Mouse (Mus musculus): ENCODE measurements around the gene Slfn9. TPM values are rescaled to one million over a fixed set of nuclear protein-coding genes. Genes with fewer than 3 reads are reported as not detected.

Slfn9 gene
- total and polyA plus RNA-seq, 2 experiments from 2014 or later, result 0.52 to 1.6 TPM

DNA sequence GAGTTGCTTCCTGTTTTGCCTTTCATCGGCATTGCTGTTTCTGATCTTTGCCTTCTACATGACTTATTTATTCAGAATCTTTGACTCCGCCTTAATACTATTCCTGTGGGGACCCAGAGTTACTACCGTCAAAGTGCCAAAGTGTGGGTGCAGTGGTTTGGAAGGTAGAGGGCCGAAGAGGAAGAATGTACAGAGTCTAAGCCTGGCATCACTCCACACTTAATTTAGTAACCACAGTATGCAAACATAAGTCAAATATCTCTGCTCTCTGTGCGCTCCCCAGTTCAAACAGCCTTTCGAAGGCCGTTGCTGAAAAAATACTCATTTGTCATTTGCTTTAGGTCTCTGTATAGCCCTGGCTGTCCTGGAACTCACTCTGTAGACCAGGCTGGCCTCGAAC, 29.4 kb downstream of the Slfn9 start:
- Histone ChIP-seq H3K4me2 (ENCODE audit: low read depth, low read length, poor library complexity, severe bottlenecking) (no peak overlapping the region), H3K9ac (replicated peaks; ENCODE audit: low read length, poor library complexity, severe bottlenecking) (no peak overlapping the region), H3K4me1 (ENCODE audit: insufficient read depth, low read length) (no peaks in the 10 kb centered on the region), H3K36me3 (ENCODE audit: insufficient read depth, low read length) (no peaks in the 10 kb centered on the region), H3K27ac (ENCODE audit: low read depth, low read length) (no peak overlapping the region), H3K9me3 (ENCODE audit: low read length) (no peaks in the 10 kb centered on the region), H3K27me3 (ENCODE audit: insufficient read depth, low read length) (no peaks in the 10 kb centered on the region), H3K4me3 (ENCODE audit: low read depth, low read length) (no peak overlapping the region)
- TF ChIP-seq CTCF (IDR thresholded peaks at IDR 0.05), result no peak
- 89% methylated on average over 8 of the region's 8 CpGs for WGBS
- ATAC-seq (ENCODE audit: low FRiP score) (no peak), DNase-seq (ENCODE audit: low spot score) (no peak)

- no peaks in the 10 kb centered on the region for H3K27me3 ChIP-seq (ENCODE audit: insufficient read depth, low read length)
- H3K27ac ChIP-seq (ENCODE audit: low read depth, low read length), result no peak overlapping the region
- no peak overlapping the region for H3K4me2 ChIP-seq (ENCODE audit: low read depth, low read length, poor library complexity, severe bottlenecking)
- H3K4me1 ChIP-seq (ENCODE audit: insufficient read depth, low read length), result no peaks in the 10 kb centered on the region
- no peaks in the 10 kb centered on the region for H3K9me3 ChIP-seq (ENCODE audit: low read length)
- 82% methylated on average over 2 of the region's 2 CpGs for WGBS
- ATAC-seq (ENCODE audit: low FRiP score) (no peak), DNase-seq (ENCODE audit: low spot score) (no peak)
- H3K36me3 ChIP-seq (ENCODE audit: insufficient read depth, low read length), result no peaks in the 10 kb centered on the region
- no peak overlapping the region for H3K9ac ChIP-seq (replicated peaks; ENCODE audit: low read length, poor library complexity, severe bottlenecking)
- TF ChIP-seq CTCF (IDR thresholded peaks at IDR 0.05), result no peak
- H3K4me3 ChIP-seq (ENCODE audit: low read depth, low read length), result no peak overlapping the region
Observed at GRCm38 (mm10) chr11:82961743-82962142, 29.9 kb downstream of the Slfn9 start.

GRCm38 (mm10) chr11:82959613-82960012, 32.0 kb downstream of the Slfn9 start:
- Histone ChIP-seq H3K4me1 (ENCODE audit: insufficient read depth, low read length) (no peaks in the 10 kb centered on the region), H3K9me3 (ENCODE audit: low read length) (no peaks in the 10 kb centered on the region), H3K4me2 (ENCODE audit: low read depth, low read length, poor library complexity, severe bottlenecking) (no peak overlapping the region), H3K9ac (replicated peaks; ENCODE audit: low read length, poor library complexity, severe bottlenecking) (no peak overlapping the region), H3K4me3 (ENCODE audit: low read depth, low read length) (no peak overlapping the region), H3K27ac (ENCODE audit: low read depth, low read length) (no peak overlapping the region), H3K36me3 (ENCODE audit: insufficient read depth, low read length) (no peaks in the 10 kb centered on the region), H3K27me3 (ENCODE audit: insufficient read depth, low read length) (no peaks in the 10 kb centered on the region)
- TF ChIP-seq CTCF (IDR thresholded peaks at IDR 0.05), result peak; percentile 81
- WGBS, result 12% methylated on average over 4 of the region's 4 CpGs
- DNase-seq (ENCODE audit: low spot score), result peak; percentile 27
- ATAC-seq (ENCODE audit: low FRiP score), result no peak

GRCm38 (mm10) chr11:82956925-82957324, 34.7 kb downstream of the Slfn9 start:
- Histone ChIP-seq H3K9me3 (ENCODE audit: low read length) (no peaks in the 10 kb centered on the region), H3K4me1 (ENCODE audit: insufficient read depth, low read length) (no peaks in the 10 kb centered on the region), H3K9ac (replicated peaks; ENCODE audit: low read length, poor library complexity, severe bottlenecking) (no peak overlapping the region), H3K27ac (ENCODE audit: low read depth, low read length) (no peak overlapping the region), H3K36me3 (ENCODE audit: insufficient read depth, low read length) (no peaks in the 10 kb centered on the region), H3K4me3 (ENCODE audit: low read depth, low read length) (no peak overlapping the region), H3K27me3 (ENCODE audit: insufficient read depth, low read length) (peaks cover 9% of the 10 kb centered on the region; the same call in 1 of the 2 replicates), H3K4me2 (ENCODE audit: low read depth, low read length, poor library complexity, severe bottlenecking) (no peak overlapping the region)
- TF ChIP-seq CTCF (IDR thresholded peaks at IDR 0.05), result no peak
- 79% methylated on average over 10 of the region's 10 CpGs for WGBS
- ATAC-seq (ENCODE audit: low FRiP score) (no peak), DNase-seq (ENCODE audit: low spot score) (no peak)

DNA sequence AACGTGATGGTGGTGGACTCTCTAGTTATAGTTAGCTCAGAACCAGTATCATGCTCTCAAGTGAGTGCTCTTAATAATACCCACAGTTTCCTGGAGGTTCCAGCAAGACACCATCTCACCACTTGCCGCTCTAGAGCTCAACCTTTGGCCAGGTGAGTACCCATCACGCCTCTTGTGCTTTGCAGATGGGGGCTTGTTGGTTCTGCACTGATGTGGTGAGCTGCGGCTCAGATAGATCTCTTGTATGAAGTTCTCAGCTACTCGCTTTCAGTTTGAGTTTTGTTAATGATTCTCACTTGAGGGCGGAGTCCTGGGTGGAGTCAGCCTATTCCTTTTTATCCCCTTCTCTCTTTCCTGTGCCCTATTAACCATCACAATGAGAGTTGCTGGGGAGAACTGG, 37.0 kb downstream of the Slfn9 start:
- 85% methylated on average over 6 of the region's 6 CpGs for WGBS
- DNase-seq (ENCODE audit: low spot score), result no peak
- Histone ChIP-seq H3K9ac (replicated peaks; ENCODE audit: low read length, poor library complexity, severe bottlenecking) (no peak overlapping the region), H3K27ac (ENCODE audit: low read depth, low read length) (no peak overlapping the region), H3K9me3 (ENCODE audit: low read length) (no peaks in the 10 kb centered on the region), H3K4me2 (ENCODE audit: low read depth, low read length, poor library complexity, severe bottlenecking) (no peak overlapping the region), H3K27me3 (ENCODE audit: insufficient read depth, low read length) (peaks cover 23% of the 10 kb centered on the region), H3K4me1 (ENCODE audit: insufficient read depth, low read length) (no peaks in the 10 kb centered on the region), H3K4me3 (ENCODE audit: low read depth, low read length) (no peak overlapping the region), H3K36me3 (ENCODE audit: insufficient read depth, low read length) (no peaks in the 10 kb centered on the region)
- no peak for ATAC-seq (ENCODE audit: low FRiP score)
- TF ChIP-seq CTCF (IDR thresholded peaks at IDR 0.05), result no peak

GRCm38 (mm10) chr11:82952612-82953542, 38.8 kb downstream of the Slfn9 start:
- no peaks in the 10 kb centered on the region for H3K4me1 ChIP-seq (ENCODE audit: insufficient read depth, low read length)
- no peak for ATAC-seq (ENCODE audit: low FRiP score)
- whole genome bisulfite sequencing, result 67% methylated on average over 9 of the region's 9 CpGs

More at GRCm38 (mm10) chr11:82952612-82953542, 38.8 kb downstream of the Slfn9 start:
- H3K4me3 ChIP-seq (ENCODE audit: low read depth, low read length), result peak overlapping the region; percentile 5; the same call in 1 of the 2 replicates
- no peak for TF ChIP-seq CTCF (IDR thresholded peaks at IDR 0.05)
- peaks cover 27% of the 10 kb centered on the region for H3K27me3 ChIP-seq (ENCODE audit: insufficient read depth, low read length)
- no peak overlapping the region for H3K27ac ChIP-seq (ENCODE audit: low read depth, low read length)
- no peak overlapping the region for H3K4me2 ChIP-seq (ENCODE audit: low read depth, low read length, poor library complexity, severe bottlenecking)
- no peak overlapping the region for H3K9ac ChIP-seq (replicated peaks; ENCODE audit: low read length, poor library complexity, severe bottlenecking)
- no peaks in the 10 kb centered on the region for H3K36me3 ChIP-seq (ENCODE audit: insufficient read depth, low read length)
- H3K9me3 ChIP-seq (ENCODE audit: low read length), result no peaks in the 10 kb centered on the region
- no peak for DNase-seq (ENCODE audit: low spot score)

All from midbrain, postnatal 0 days (tissue).